Mouse (Mus musculus): ENCODE measurements around the gene Zfp867. TPM values are rescaled to one million over a fixed set of nuclear protein-coding genes. Genes with fewer than 3 reads are reported as not detected.

Zfp867 gene
- polyA plus RNA-seq, 1 experiment from 2014 or later, result 6.8 TPM

- Histone ChIP-seq H3K9me3 (replicated peaks; ENCODE audit: control insufficient read depth, low read length) (no peaks in the 10 kb centered on the region), H3K4me3 (replicated peaks; ENCODE audit: low read length) (no peak overlapping the region), H3K4me1 (ENCODE audit: control insufficient read depth, insufficient read depth, low read length) (peaks cover 14% of the 10 kb centered on the region), H3K27me3 (ENCODE audit: control insufficient read depth, insufficient read depth, low read length) (no peaks in the 10 kb centered on the region), H3K9ac (ENCODE audit: low read length) (no peak overlapping the region), H3K27ac (ENCODE audit: low read length) (no peak overlapping the region), H3K4me2 (ENCODE audit: low read depth, low read length) (no peak overlapping the region), H3K36me3 (ENCODE audit: control insufficient read depth, insufficient read depth, low read length) (peaks cover 6% of the 10 kb centered on the region; the same call in 1 of the 2 replicates)
- WGBS, result 74% methylated on average over 8 of the region's 8 CpGs
- no peak for ATAC-seq (ENCODE audit: insufficient read depth, low FRiP score)
Observed at GRCm38 (mm10) chr11:59421436-59421835, 50.8 kb downstream of the Zfp867 start.

GRCm38 (mm10) chr11:59418708-59419107, 53.6 kb downstream of the Zfp867 start:
- Histone ChIP-seq H3K9ac (ENCODE audit: low read length) (no peak overlapping the region), H3K27ac (ENCODE audit: low read length) (no peak overlapping the region), H3K4me3 (replicated peaks; ENCODE audit: low read length) (no peak overlapping the region), H3K4me1 (ENCODE audit: control insufficient read depth, insufficient read depth, low read length) (peaks cover 12% of the 10 kb centered on the region), H3K4me2 (ENCODE audit: low read depth, low read length) (no peak overlapping the region), H3K9me3 (replicated peaks; ENCODE audit: control insufficient read depth, low read length) (no peaks in the 10 kb centered on the region), H3K27me3 (ENCODE audit: control insufficient read depth, insufficient read depth, low read length) (no peaks in the 10 kb centered on the region), H3K36me3 (ENCODE audit: control insufficient read depth, insufficient read depth, low read length) (0 out of 2 replicates have a peak, but pooled peaks cover under 1% of the 10 kb centered on the region)
- ATAC-seq (ENCODE audit: insufficient read depth, low FRiP score), result no peak
- WGBS, result 65% methylated on average over 5 of the region's 5 CpGs

GRCm38 (mm10) chr11:59412999-59413863, 59.0 kb downstream of the Zfp867 start:
- Histone ChIP-seq H3K9me3 (replicated peaks; ENCODE audit: control insufficient read depth, low read length) (no peaks in the 10 kb centered on the region), H3K27ac (ENCODE audit: low read length) (peak overlapping the region; percentile 3; the same call in 1 of the 2 replicates), H3K9ac (ENCODE audit: low read length) (no peak overlapping the region), H3K4me3 (replicated peaks; ENCODE audit: low read length) (no peak overlapping the region), H3K4me1 (ENCODE audit: control insufficient read depth, insufficient read depth, low read length) (0 out of 2 replicates have a peak, but pooled peaks cover 11% of the 10 kb centered on the region), H3K36me3 (ENCODE audit: control insufficient read depth, insufficient read depth, low read length) (no peaks in the 10 kb centered on the region), H3K27me3 (ENCODE audit: control insufficient read depth, insufficient read depth, low read length) (no peaks in the 10 kb centered on the region), H3K4me2 (ENCODE audit: low read depth, low read length) (no peak overlapping the region)
- peak; percentile 62; the same call in 1 of the 2 replicates for ATAC-seq (ENCODE audit: insufficient read depth, low FRiP score)
- 73% methylated on average over 13 of the region's 13 CpGs for WGBS

GRCm38 (mm10) chr11:59412058-59412457, 60.2 kb downstream of the Zfp867 start:
- Histone ChIP-seq H3K4me1 (ENCODE audit: control insufficient read depth, insufficient read depth, low read length) (0 out of 2 replicates have a peak, but pooled peaks cover 11% of the 10 kb centered on the region), H3K4me2 (ENCODE audit: low read depth, low read length) (no peak overlapping the region), H3K27ac (ENCODE audit: low read length) (no peak overlapping the region), H3K9ac (ENCODE audit: low read length) (no peak overlapping the region), H3K27me3 (ENCODE audit: control insufficient read depth, insufficient read depth, low read length) (no peaks in the 10 kb centered on the region), H3K36me3 (ENCODE audit: control insufficient read depth, insufficient read depth, low read length) (no peaks in the 10 kb centered on the region; the same call in 1 of the 2 replicates), H3K4me3 (replicated peaks; ENCODE audit: low read length) (no peak overlapping the region), H3K9me3 (replicated peaks; ENCODE audit: control insufficient read depth, low read length) (no peaks in the 10 kb centered on the region)
- 75% methylated on average over 6 of the region's 6 CpGs for WGBS
- no peak for ATAC-seq (ENCODE audit: insufficient read depth, low FRiP score)

Other genes with a start within 250 kb of the Zfp867 start
- gene Arf1, start 244.2 kb downstream of the Zfp867 start, polyA plus RNA-seq (2015; fragmentation: Nextera tagmentation; extraction: Ambion mirVana), result 717 and 769 TPM in 2 replicates
- 0.23 and 0.62 TPM in 2 replicates for gene Wnt3a, start 181.7 kb downstream of the Zfp867 start, polyA plus RNA-seq (2015; fragmentation: Nextera tagmentation; extraction: Ambion mirVana)
- 5.6 and 5.8 TPM in 2 replicates for gene Wnt9a, start 165.5 kb downstream of the Zfp867 start, polyA plus RNA-seq (2015; fragmentation: Nextera tagmentation; extraction: Ambion mirVana)
- gene Prss38, start 96.8 kb downstream of the Zfp867 start, polyA plus RNA-seq (2015; fragmentation: Nextera tagmentation; extraction: Ambion mirVana), result not detected in 2 replicates
- gene Jmjd4, start 22.4 kb downstream of the Zfp867 start, polyA plus RNA-seq (2015; fragmentation: Nextera tagmentation; extraction: Ambion mirVana), result 9.0 and 9.3 TPM in 2 replicates
- gene Snap47, start 21.3 kb downstream of the Zfp867 start, polyA plus RNA-seq (2015; fragmentation: Nextera tagmentation; extraction: Ambion mirVana), result 99.0 and 101 TPM in 2 replicates
- 16.4 and 18.2 TPM in 2 replicates for gene Zkscan17, start 54.3 kb upstream of the Zfp867 start, polyA plus RNA-seq (2015; fragmentation: Nextera tagmentation; extraction: Ambion mirVana)
- 0.49 and 0.62 TPM in 2 replicates for gene Nlrp3, start 69.1 kb upstream of the Zfp867 start, polyA plus RNA-seq (2015; fragmentation: Nextera tagmentation; extraction: Ambion mirVana)
- not detected in 2 replicates for gene Olfr222, start 103.8 kb upstream of the Zfp867 start, polyA plus RNA-seq (2015; fragmentation: Nextera tagmentation; extraction: Ambion mirVana)
- gene Olfr223, start 120.8 kb upstream of the Zfp867 start, polyA plus RNA-seq (2015; fragmentation: Nextera tagmentation; extraction: Ambion mirVana), result not detected in 2 replicates
- 45.6 and 46.7 TPM in 2 replicates for gene Mprip, start 188.8 kb upstream of the Zfp867 start, polyA plus RNA-seq (2015; fragmentation: Nextera tagmentation; extraction: Ambion mirVana)